Mouse (Mus musculus): Measurements from ENCODE around the gene Umad1.

GRCm38 (mm10) chr6:8288755-8289580 is 29.9 kb downstream of the Umad1 start:
- TF ChIP-seq ZMIZ1 (IDR thresholded peaks at IDR 0.05; ENCODE audit: low read depth, low read length) (peak; percentile 49; the same call in 1 of the 2 replicates), JUND (conservative IDR thresholded peaks at IDR 0.05; ENCODE audit: low read depth, low read length) (peak; percentile 92)

All from CH12.LX (cell line).